ENCODE assay signal across 12 mouse cellular contexts in genomic region chr14:61274414-61275198, GRCm38 (mm10). TPM values are rescaled to one million over a fixed set of nuclear protein-coding genes. Genes with fewer than 3 reads are reported as not detected.
DNase-seq lines count a peak whose midpoint lies in the region; ATAC-seq and TF ChIP-seq lines count a peak whose summit lies in the region.
"Had no signal": no experiment of that assay in that cellular context is flagged by ENCODE, and none has a peak within 500 bp of the region (broad histone marks: within the 10 kb centered on the region; RNA-seq: fewer than 3 reads in every experiment).

No protein-coding gene starts in this region.

- TF ChIP-seq CTCF in forebrain, postnatal 0 days (IDR thresholded peaks at IDR 0.05; ENCODE audit: low read depth) = no peak

- no peaks in the 10 kb centered on the region for H3K4me1 ChIP-seq in lung, embryonic 16.5 days (replicated peaks; ENCODE audit: control insufficient read depth, insufficient read depth, low read length)
- no peaks in the 10 kb centered on the region for H3K4me1 ChIP-seq in forebrain, postnatal 0 days (ENCODE audit: insufficient read depth)
- no peaks in the 10 kb centered on the region for H3K4me1 ChIP-seq in liver, embryonic 16.5 days (ENCODE audit: control insufficient read depth, low read depth, low read length)
- H3K4me1 ChIP-seq in stomach, embryonic 16.5 days (ENCODE audit: control insufficient read depth, insufficient read depth, low read length) = no peaks in the 10 kb centered on the region

- intact Hi-C loops in left cerebral cortex, postnatal 14 days (cut with DNase I) = no loop called here

- H3K9ac ChIP-seq in lung, embryonic 16.5 days (ENCODE audit: low read length) = no peak overlapping the region
- no peak overlapping the region for H3K9ac ChIP-seq in forebrain, postnatal 0 days
- H3K9ac ChIP-seq in liver, embryonic 16.5 days (ENCODE audit: low read depth, low read length) = no peak overlapping the region
- H3K9ac ChIP-seq in stomach, embryonic 16.5 days (ENCODE audit: low read length) = 0 out of 2 replicates have a peak overlapping the region, but pooled peaks have one; percentile 30

- no peak for ATAC-seq in lung, embryonic 16.5 days (ENCODE audit: low read depth)
- ATAC-seq in forebrain, postnatal 0 days = no peak
- no peak for ATAC-seq in liver, embryonic 16.5 days (ENCODE audit: low read depth)
- 0 out of 2 replicates have a peak, but pooled peaks have one; percentile 25 for ATAC-seq in stomach, embryonic 16.5 days (ENCODE audit: insufficient read depth, low FRiP score)
- ATAC-seq: Patski had no signal

- no peaks in the 10 kb centered on the region for H3K36me3 ChIP-seq in lung, embryonic 16.5 days (ENCODE audit: control insufficient read depth, insufficient read depth, low read length)
- H3K36me3 ChIP-seq in forebrain, postnatal 0 days (ENCODE audit: insufficient read depth) = no peaks in the 10 kb centered on the region
- H3K36me3 ChIP-seq in liver, embryonic 16.5 days (ENCODE audit: control insufficient read depth, insufficient read depth) = no peaks in the 10 kb centered on the region
- H3K36me3 ChIP-seq in stomach, embryonic 16.5 days (ENCODE audit: control insufficient read depth, insufficient read depth, low read length) = no peaks in the 10 kb centered on the region

- 3% methylated on average over 38 of the region's 38 CpGs for WGBS in lung, embryonic 16.5 days
- 7% methylated on average over 38 of the region's 38 CpGs for WGBS in forebrain, postnatal 0 days
- WGBS in liver, embryonic 16.5 days (ENCODE audit: insufficient replicate concordance) = 6% methylated on average over 35 of the region's 38 CpGs
- 8% methylated on average over 38 of the region's 38 CpGs for WGBS in stomach, embryonic 16.5 days

- peak overlapping the region; percentile 19 for H3K4me3 ChIP-seq in lung, embryonic 16.5 days (ENCODE audit: low read length)
- peak overlapping the region; percentile 16; the same call in 1 of the 2 replicates for H3K4me3 ChIP-seq in forebrain, postnatal 0 days (ENCODE audit: low read depth, low read length)
- H3K4me3 ChIP-seq in liver, embryonic 16.5 days (ENCODE audit: low read depth, low read length) = no peak overlapping the region; the same call in 1 of the 2 replicates
- H3K4me3 ChIP-seq in stomach, embryonic 16.5 days (replicated peaks; ENCODE audit: low read length) = peak overlapping the region; percentile 35
- H3K4me3 ChIP-seq: left cerebral cortex, adult 2 months had no signal

- no peak for DNase-seq in lung, postnatal 36 days
- no peak for DNase-seq in forebrain, postnatal 0 days
- no peak for DNase-seq in frontal cortex, postnatal 14 days (ENCODE audit: low spot score in 2 of 2)
- no peak for DNase-seq in adrenal gland, postnatal 25 days
- no peak for DNase-seq in left cerebral cortex, postnatal 14 days (ENCODE audit: low spot score in 2 of 2)
- DNase-seq: cerebellum, postnatal 14 days; right cerebral cortex, postnatal 4 days had no signal

- no peaks in the 10 kb centered on the region for H3K9me3 ChIP-seq in lung, embryonic 16.5 days (ENCODE audit: control insufficient read depth, low read length)
- no peaks in the 10 kb centered on the region for H3K9me3 ChIP-seq in forebrain, postnatal 0 days (ENCODE audit: low read length)
- no peaks in the 10 kb centered on the region for H3K9me3 ChIP-seq in liver, embryonic 16.5 days (replicated peaks; ENCODE audit: control insufficient read depth, low read length)
- no peaks in the 10 kb centered on the region for H3K9me3 ChIP-seq in stomach, embryonic 16.5 days (replicated peaks; ENCODE audit: control insufficient read depth, low read length)

- peak overlapping the region; percentile 44 for H3K4me2 ChIP-seq in lung, embryonic 16.5 days (ENCODE audit: low read depth, low read length)
- H3K4me2 ChIP-seq in forebrain, postnatal 0 days (ENCODE audit: low read depth) = peak overlapping the region; percentile 41
- peak overlapping the region; percentile 44 for H3K4me2 ChIP-seq in liver, embryonic 16.5 days (ENCODE audit: low read depth, low read length)
- H3K4me2 ChIP-seq in stomach, embryonic 16.5 days (ENCODE audit: low read depth, low read length) = peak overlapping the region; percentile 45

- no peak overlapping the region for H3K27ac ChIP-seq in lung, embryonic 16.5 days (ENCODE audit: low read length)
- no peak overlapping the region for H3K27ac ChIP-seq in forebrain, postnatal 0 days (ENCODE audit: low read depth, low read length)
- H3K27ac ChIP-seq in liver, embryonic 16.5 days (ENCODE audit: low read length) = no peak overlapping the region
- no peak overlapping the region for H3K27ac ChIP-seq in stomach, embryonic 16.5 days (ENCODE audit: low read length)
- H3K27ac ChIP-seq: left cerebral cortex, adult 2 months had no signal

- peaks cover 30% of the 10 kb centered on the region for H3K27me3 ChIP-seq in lung, embryonic 16.5 days (ENCODE audit: control insufficient read depth, insufficient read depth, low read depth, low read length)
- peaks cover 16% of the 10 kb centered on the region for H3K27me3 ChIP-seq in forebrain, postnatal 0 days (ENCODE audit: insufficient read depth, low read length)
- H3K27me3 ChIP-seq in liver, embryonic 16.5 days (ENCODE audit: control insufficient read depth, insufficient read depth, low read depth, low read length) = peaks cover 23% of the 10 kb centered on the region
- peaks cover 5% of the 10 kb centered on the region for H3K27me3 ChIP-seq in stomach, embryonic 16.5 days (ENCODE audit: control insufficient read depth, insufficient read depth, low read length)
- H3K27me3 ChIP-seq: Patski had no signal

RNA-seq across cellular contexts. Expression of gene Sgcg, which starts 16.3 kb away (rescaled TPM):
- polyA plus RNA-seq in lung, embryonic 16.5 days (2015; fragmentation: Nextera tagmentation; extraction: Ambion mirVana) = 1.6 and 3.7 TPM in 2 replicates
- total RNA-seq in forebrain, postnatal 0 days (2014; rRNA removed) = 0.43 TPM in 1 of 2 replicates, not detected in the other
- 0.10 TPM in 2 replicates for polyA plus RNA-seq in forebrain, postnatal 0 days (2015; fragmentation: Nextera tagmentation; extraction: Ambion mirVana)
- 0.57 and 0.65 TPM in 2 replicates for polyA plus RNA-seq in liver, embryonic 16.5 days (2015; fragmentation: Nextera tagmentation; extraction: Ambion mirVana)
- polyA plus RNA-seq in stomach, embryonic 16.5 days (2015; fragmentation: Nextera tagmentation; extraction: Ambion mirVana) = 1.6 and 5.6 TPM in 2 replicates
- total RNA-seq in adrenal gland, postnatal 25 days (2021) = 0.62 and 1.2 TPM in 2 replicates
- not detected for total RNA-seq in left cerebral cortex, postnatal 14 days (2021)
- polyA plus RNA-seq: Patski had no signal

RNA-seq across cellular contexts. Expression of gene Arl11, which starts 34.9 kb away (rescaled TPM):
- polyA plus RNA-seq in lung, embryonic 16.5 days (2015; fragmentation: Nextera tagmentation; extraction: Ambion mirVana) = 1.2 and 2.0 TPM in 2 replicates
- 0.23 and 0.57 TPM in 2 replicates for total RNA-seq in forebrain, postnatal 0 days (2014; rRNA removed)
- polyA plus RNA-seq in forebrain, postnatal 0 days (2015; fragmentation: Nextera tagmentation; extraction: Ambion mirVana) = 0.54 and 0.62 TPM in 2 replicates
- 2.1 TPM in 2 replicates for polyA plus RNA-seq in liver, embryonic 16.5 days (2015; fragmentation: Nextera tagmentation; extraction: Ambion mirVana)
- polyA plus RNA-seq in stomach, embryonic 16.5 days (2015; fragmentation: Nextera tagmentation; extraction: Ambion mirVana) = 1.4 and 1.6 TPM in 2 replicates
- total RNA-seq in adrenal gland, postnatal 25 days (2021) = 0.86 and 0.91 TPM in 2 replicates
- total RNA-seq in left cerebral cortex, postnatal 14 days (2021) = under 1 TPM; 0.70 to 0.82 TPM
- polyA plus RNA-seq: Patski had no signal
